Mouse (Mus musculus) kidney, adult 2 months (tissue): ENCODE data around the gene Gsta4. TPM values are rescaled to one million over a fixed set of nuclear protein-coding genes. Genes with fewer than 3 reads are reported as not detected.
A peak's percentile ranks its signal among the peaks of the same experiment; 100 is the strongest.

Experiments
- DNase-seq: peaks from one replicate; pipeline ENCODE4 v3.0.0; 2021
- H3K27ac ChIP-seq: fragments of 200-500 bp; 2 replicates; pipeline ENCODE4 v1.5.1; 2012; ENCODE audit warnings: low read depth, low read length, control low read depth, inconsistent platforms; ENCODE audit not compliant: insufficient read depth
- H3K27me3 ChIP-seq: fragments of 200-500 bp; replicated peaks from 2 replicates; pipeline ENCODE4 v1.6.1; 2012; ENCODE audit warnings: mild to moderate bottlenecking, moderate library complexity, low read length, inconsistent platforms; ENCODE audit not compliant: control insufficient read depth, insufficient read depth
- H3K36me3 ChIP-seq: fragments of 200-500 bp; 2 replicates; pipeline ENCODE4 v1.6.1; 2012; ENCODE audit warnings: mild to moderate bottlenecking, moderate library complexity, low read length, inconsistent platforms; ENCODE audit not compliant: control insufficient read depth, insufficient read depth
- H3K4me1 ChIP-seq: fragments of 200-500 bp; 2 replicates; pipeline ENCODE4 v1.6.1; 2011; ENCODE audit warnings: low read length; ENCODE audit not compliant: control insufficient read depth, insufficient read depth
- H3K4me3 ChIP-seq: fragments of 200-500 bp; 2 replicates; pipeline ENCODE4 v1.5.1; 2011; ENCODE audit warnings: mild to moderate bottlenecking, low read depth, low read length, control low read depth; ENCODE audit not compliant: insufficient read depth
- CTCF ChIP-seq: fragments of 200-500 bp; conservative IDR thresholded peaks from 2 replicates; pipeline ENCODE4 v1.5.1; 2011; ENCODE audit warnings: low read depth, mild to moderate bottlenecking, control low read depth, low read length, moderate library complexity, mixed read lengths; ENCODE audit not compliant: insufficient read depth, insufficient read length
- POLR2A ChIP-seq: fragments of 200-500 bp; IDR thresholded peaks from one replicate; pipeline ENCODE4 v1.6.1; 2011; ENCODE audit warnings: low read depth, low read length, control low read depth
- WGBS: fragments of 180-500 bp; shearing (Covaris S2); methylation state at CpG from one replicate; pipeline ENCODE4 v1.1.7; 2018; 5-methylcytosine and 5-hydroxymethylcytosine counted together
- polyA plus RNA-seq: library from polyadenylated mRNA; depleted of rRNA; stranded (reverse); fragments of >200 nt; gene quantifications from 2 replicates; pipeline ENCODE4 v1.2.3, GENCODE M21; 2012

Gsta4 gene
- polyA plus RNA-seq, 1 experiment: 154 TPM

- WGBS: 77% methylated on average over 2 of the region's 2 CpGs
- Histone ChIP-seq H3K27me3 (no peaks in the 10 kb centered on the region), H3K27ac (no peak overlapping the region), H3K4me3 (no peak overlapping the region), H3K36me3 (no peaks in the 10 kb centered on the region), H3K4me1 (no peaks in the 10 kb centered on the region)
- TF ChIP-seq POLR2A (no peak), CTCF (no peak)
- DNase-seq: no peak
Measured at GRCm38 (mm10) chr9:78179071-78179470, 3.5 kb upstream of the Gsta4 start.

- DNase-seq: no peak
- H3K4me3 ChIP-seq: no peak overlapping the region
- no peak for TF ChIP-seq POLR2A
- no peak for TF ChIP-seq CTCF
- no peak overlapping the region for H3K27ac ChIP-seq
- H3K27me3 ChIP-seq: no peaks in the 10 kb centered on the region
- WGBS: 73% methylated on average over 9 of the region's 9 CpGs
- no peaks in the 10 kb centered on the region for H3K4me1 ChIP-seq
- no peaks in the 10 kb centered on the region for H3K36me3 ChIP-seq
Measured at GRCm38 (mm10) chr9:78185686-78186085, 3.1 kb downstream of the Gsta4 start.

GRCm38 (mm10) chr9:78188910-78189309, 6.3 kb downstream of the Gsta4 start:
- Histone ChIP-seq H3K27ac (no peak overlapping the region), H3K4me3 (no peak overlapping the region), H3K27me3 (no peaks in the 10 kb centered on the region), H3K4me1 (peaks cover 4% of the 10 kb centered on the region; the same call in 1 of the 2 replicates), H3K36me3 (no peaks in the 10 kb centered on the region)
- TF ChIP-seq CTCF: no peak
- TF ChIP-seq POLR2A: no peak
- WGBS: 88% methylated on average over 8 of the region's 8 CpGs
- DNase-seq: no peak

- 7% methylated on average over 19 of the region's 19 CpGs for WGBS
- no peak overlapping the region for H3K4me3 ChIP-seq
Measured at GRCm38 (mm10) chr9:78190651-78191634, 8.4 kb downstream of the Gsta4 start.

GRCm38 (mm10) chr9:78191736-78192135, 9.2 kb downstream of the Gsta4 start:
- WGBS: under 1% methylated on average over 18 of the region's 18 CpGs
- peak; percentile 83 for DNase-seq
- no peak overlapping the region for H3K27ac ChIP-seq

More at GRCm38 (mm10) chr9:78190651-78191634, 8.4 kb downstream of the Gsta4 start:
- H3K36me3 ChIP-seq: no peaks in the 10 kb centered on the region
- H3K27me3 ChIP-seq: no peaks in the 10 kb centered on the region
- H3K27ac ChIP-seq: no peak overlapping the region
- TF ChIP-seq CTCF: no peak
- TF ChIP-seq POLR2A: no peak
- H3K4me1 ChIP-seq: peaks cover 6% of the 10 kb centered on the region; the same call in 1 of the 2 replicates
- DNase-seq: peak; percentile 28

GRCm38 (mm10) chr9:78193902-78194597, 11.5 kb downstream of the Gsta4 start:
- peak; percentile 75 for DNase-seq
- no peak overlapping the region for H3K4me3 ChIP-seq

More at GRCm38 (mm10) chr9:78191736-78192135, 9.2 kb downstream of the Gsta4 start:
- no peaks in the 10 kb centered on the region for H3K27me3 ChIP-seq
- H3K4me3 ChIP-seq: peak overlapping the region; percentile 51
- TF ChIP-seq CTCF: no peak
- TF ChIP-seq POLR2A: no peak
- H3K36me3 ChIP-seq: no peaks in the 10 kb centered on the region
- H3K4me1 ChIP-seq: peaks cover 6% of the 10 kb centered on the region; the same call in 1 of the 2 replicates

More at GRCm38 (mm10) chr9:78193902-78194597, 11.5 kb downstream of the Gsta4 start:
- Histone ChIP-seq H3K27me3 (no peaks in the 10 kb centered on the region), H3K36me3 (no peaks in the 10 kb centered on the region), H3K4me1 (peaks cover 6% of the 10 kb centered on the region; the same call in 1 of the 2 replicates), H3K27ac (no peak overlapping the region)
- TF ChIP-seq CTCF (0 out of 2 replicates have a peak, but pooled peaks have one; percentile 18), POLR2A (no peak)
- WGBS: 38% methylated on average over 9 of the region's 9 CpGs
